Mouse (Mus musculus): ENCODE data around the gene Pias1. TPM values are rescaled to one million over a fixed set of nuclear protein-coding genes. Genes with fewer than 3 reads are reported as not detected.

Pias1 gene
- polyA plus RNA-seq, 1 experiment from 2014 or later = 60.3 TPM

GRCm38 (mm10) chr9:62838506-62839171, 149.1 kb downstream of the Pias1 start, which contains the start of gene Cln6:
Gene Cln6, plus strand, starts transcription at chr9:62838785.
- Histone ChIP-seq H3K4me2 (ENCODE audit: low read depth) (peak within 1 kb of the TSS; percentile 76), H3K27me3 (ENCODE audit: control insufficient read depth, insufficient read depth, low read length) (no peaks in the 10 kb centered on the region), H3K9me3 (ENCODE audit: control insufficient read depth, low read length) (no peaks in the 10 kb centered on the region), H3K36me3 (ENCODE audit: control insufficient read depth, insufficient read depth, low read length) (no peaks in the 10 kb centered on the region), H3K4me1 (ENCODE audit: control insufficient read depth, insufficient read depth, low read length) (peaks cover 3% of the 10 kb centered on the region; the same call in 1 of the 2 replicates), H3K27ac (ENCODE audit: low read depth, low read length) (peak within 1 kb of the TSS; percentile 46; the same call in 1 of the 2 replicates), H3K4me3 (ENCODE audit: low read depth, low read length) (peak within 1 kb of the TSS; percentile 56), H3K9ac (ENCODE audit: low read length) (peak within 1 kb of the TSS; percentile 83)
- WGBS = under 1% methylated on average over 34 of the region's 48 CpGs
- ATAC-seq (ENCODE audit: insufficient read depth, low FRiP score, low TSS enrichment) (peak; percentile 77), DNase-seq (ENCODE audit: low spot score) (peak; percentile 79)

GRCm38 (mm10) chr9:62838146-62838505, 149.6 kb downstream of the Pias1 start:
- peak overlapping the region; percentile 56 for H3K4me3 ChIP-seq (ENCODE audit: low read depth, low read length)
- H3K4me2 ChIP-seq (ENCODE audit: low read depth) = peak overlapping the region; percentile 76; the same call in 1 of the 2 replicates
- H3K36me3 ChIP-seq (ENCODE audit: control insufficient read depth, insufficient read depth, low read length) = no peaks in the 10 kb centered on the region
- peak; percentile 43 for ATAC-seq (ENCODE audit: insufficient read depth, low FRiP score, low TSS enrichment)
- DNase-seq (ENCODE audit: low spot score) = no peak
- H3K9ac ChIP-seq (ENCODE audit: low read length) = no peak overlapping the region
- WGBS = 24% methylated on average over 8 of the region's 8 CpGs
- H3K27ac ChIP-seq (ENCODE audit: low read depth, low read length) = no peak overlapping the region
- no peaks in the 10 kb centered on the region for H3K27me3 ChIP-seq (ENCODE audit: control insufficient read depth, insufficient read depth, low read length)
- peaks cover 3% of the 10 kb centered on the region; the same call in 1 of the 2 replicates for H3K4me1 ChIP-seq (ENCODE audit: control insufficient read depth, insufficient read depth, low read length)
- no peaks in the 10 kb centered on the region for H3K9me3 ChIP-seq (ENCODE audit: control insufficient read depth, low read length)

- H3K27me3 ChIP-seq (ENCODE audit: control insufficient read depth, insufficient read depth, low read length) = no peaks in the 10 kb centered on the region
- ATAC-seq (ENCODE audit: insufficient read depth, low FRiP score, low TSS enrichment) (no peak), DNase-seq (ENCODE audit: low spot score) (no peak)
- no peaks in the 10 kb centered on the region for H3K36me3 ChIP-seq (ENCODE audit: control insufficient read depth, insufficient read depth, low read length)
- peaks cover 3% of the 10 kb centered on the region; the same call in 1 of the 2 replicates for H3K4me1 ChIP-seq (ENCODE audit: control insufficient read depth, insufficient read depth, low read length)
- H3K27ac ChIP-seq (ENCODE audit: low read depth, low read length) = no peak overlapping the region
- 69% methylated on average over 3 of the region's 3 CpGs for WGBS
- H3K9ac ChIP-seq (ENCODE audit: low read length) = no peak overlapping the region
- no peak overlapping the region for H3K4me2 ChIP-seq (ENCODE audit: low read depth)
- no peaks in the 10 kb centered on the region for H3K9me3 ChIP-seq (ENCODE audit: control insufficient read depth, low read length)
- no peak overlapping the region for H3K4me3 ChIP-seq (ENCODE audit: low read depth, low read length)
Measured at GRCm38 (mm10) chr9:62837611-62838010, 150.1 kb downstream of the Pias1 start.

GRCm38 (mm10) chr9:62835705-62836446, 151.8 kb downstream of the Pias1 start:
- Histone ChIP-seq H3K9me3 (ENCODE audit: control insufficient read depth, low read length) (no peaks in the 10 kb centered on the region), H3K4me3 (ENCODE audit: low read depth, low read length) (no peak overlapping the region), H3K27me3 (ENCODE audit: control insufficient read depth, insufficient read depth, low read length) (no peaks in the 10 kb centered on the region), H3K4me2 (ENCODE audit: low read depth) (no peak overlapping the region), H3K9ac (ENCODE audit: low read length) (no peak overlapping the region), H3K36me3 (ENCODE audit: control insufficient read depth, insufficient read depth, low read length) (no peaks in the 10 kb centered on the region), H3K27ac (ENCODE audit: low read depth, low read length) (no peak overlapping the region), H3K4me1 (ENCODE audit: control insufficient read depth, insufficient read depth, low read length) (peaks cover 3% of the 10 kb centered on the region; the same call in 1 of the 2 replicates)
- 64% methylated on average over 4 of the region's 4 CpGs for WGBS
- DNase-seq (ENCODE audit: low spot score) (no peak), ATAC-seq (ENCODE audit: insufficient read depth, low FRiP score, low TSS enrichment) (no peak)

GRCm38 (mm10) chr9:62834906-62835305, 152.8 kb downstream of the Pias1 start:
- Histone ChIP-seq H3K9me3 (ENCODE audit: control insufficient read depth, low read length) (no peaks in the 10 kb centered on the region), H3K4me2 (ENCODE audit: low read depth) (no peak overlapping the region), H3K9ac (ENCODE audit: low read length) (no peak overlapping the region), H3K27ac (ENCODE audit: low read depth, low read length) (no peak overlapping the region), H3K4me3 (ENCODE audit: low read depth, low read length) (no peak overlapping the region), H3K27me3 (ENCODE audit: control insufficient read depth, insufficient read depth, low read length) (no peaks in the 10 kb centered on the region), H3K4me1 (ENCODE audit: control insufficient read depth, insufficient read depth, low read length) (peaks cover 3% of the 10 kb centered on the region; the same call in 1 of the 2 replicates), H3K36me3 (ENCODE audit: control insufficient read depth, insufficient read depth, low read length) (no peaks in the 10 kb centered on the region)
- DNase-seq (ENCODE audit: low spot score) (no peak), ATAC-seq (ENCODE audit: insufficient read depth, low FRiP score, low TSS enrichment) (no peak)
- 83% methylated on average over 5 of the region's 5 CpGs for WGBS

GRCm38 (mm10) chr9:62829877-62830276, 157.8 kb downstream of the Pias1 start:
- ATAC-seq (ENCODE audit: insufficient read depth, low FRiP score, low TSS enrichment) (no peak), DNase-seq (ENCODE audit: low spot score) (no peak)
- Histone ChIP-seq H3K4me2 (ENCODE audit: low read depth) (no peak overlapping the region), H3K9me3 (ENCODE audit: control insufficient read depth, low read length) (no peaks in the 10 kb centered on the region), H3K4me3 (ENCODE audit: low read depth, low read length) (no peak overlapping the region), H3K9ac (ENCODE audit: low read length) (no peak overlapping the region), H3K27me3 (ENCODE audit: control insufficient read depth, insufficient read depth, low read length) (no peaks in the 10 kb centered on the region), H3K36me3 (ENCODE audit: control insufficient read depth, insufficient read depth, low read length) (no peaks in the 10 kb centered on the region), H3K27ac (ENCODE audit: low read depth, low read length) (no peak overlapping the region), H3K4me1 (ENCODE audit: control insufficient read depth, insufficient read depth, low read length) (peaks cover 4% of the 10 kb centered on the region; the same call in 1 of the 2 replicates)
- 81% methylated on average over 6 of the region's 6 CpGs for WGBS

- DNase-seq (ENCODE audit: low spot score) = peak; percentile 98
- ATAC-seq (ENCODE audit: insufficient read depth, low FRiP score, low TSS enrichment) = peak; percentile 91
- no peak overlapping the region; the same call in 1 of the 2 replicates for H3K9ac ChIP-seq (ENCODE audit: low read length)
- H3K27me3 ChIP-seq (ENCODE audit: control insufficient read depth, insufficient read depth, low read length) = no peaks in the 10 kb centered on the region
- H3K9me3 ChIP-seq (ENCODE audit: control insufficient read depth, low read length) = no peaks in the 10 kb centered on the region
- WGBS = under 1% methylated on average over 23 of the region's 23 CpGs
- no peak overlapping the region for H3K4me3 ChIP-seq (ENCODE audit: low read depth, low read length)
- H3K4me1 ChIP-seq (ENCODE audit: control insufficient read depth, insufficient read depth, low read length) = peaks cover 4% of the 10 kb centered on the region; the same call in 1 of the 2 replicates
- H3K4me2 ChIP-seq (ENCODE audit: low read depth) = peak overlapping the region; percentile 33
- H3K27ac ChIP-seq (ENCODE audit: low read depth, low read length) = no peak overlapping the region; the same call in 1 of the 2 replicates
- H3K36me3 ChIP-seq (ENCODE audit: control insufficient read depth, insufficient read depth, low read length) = no peaks in the 10 kb centered on the region
Measured at GRCm38 (mm10) chr9:62828662-62829086, 159.1 kb downstream of the Pias1 start.
